Mouse (Mus musculus) thymus, postnatal 25 days (tissue): Measurements from ENCODE around the gene Spred1.

Experiments used
- DNase-seq: peaks from one replicate; pipeline ENCODE4 v3.0.0; 2022

Spred1 gene

DNA sequence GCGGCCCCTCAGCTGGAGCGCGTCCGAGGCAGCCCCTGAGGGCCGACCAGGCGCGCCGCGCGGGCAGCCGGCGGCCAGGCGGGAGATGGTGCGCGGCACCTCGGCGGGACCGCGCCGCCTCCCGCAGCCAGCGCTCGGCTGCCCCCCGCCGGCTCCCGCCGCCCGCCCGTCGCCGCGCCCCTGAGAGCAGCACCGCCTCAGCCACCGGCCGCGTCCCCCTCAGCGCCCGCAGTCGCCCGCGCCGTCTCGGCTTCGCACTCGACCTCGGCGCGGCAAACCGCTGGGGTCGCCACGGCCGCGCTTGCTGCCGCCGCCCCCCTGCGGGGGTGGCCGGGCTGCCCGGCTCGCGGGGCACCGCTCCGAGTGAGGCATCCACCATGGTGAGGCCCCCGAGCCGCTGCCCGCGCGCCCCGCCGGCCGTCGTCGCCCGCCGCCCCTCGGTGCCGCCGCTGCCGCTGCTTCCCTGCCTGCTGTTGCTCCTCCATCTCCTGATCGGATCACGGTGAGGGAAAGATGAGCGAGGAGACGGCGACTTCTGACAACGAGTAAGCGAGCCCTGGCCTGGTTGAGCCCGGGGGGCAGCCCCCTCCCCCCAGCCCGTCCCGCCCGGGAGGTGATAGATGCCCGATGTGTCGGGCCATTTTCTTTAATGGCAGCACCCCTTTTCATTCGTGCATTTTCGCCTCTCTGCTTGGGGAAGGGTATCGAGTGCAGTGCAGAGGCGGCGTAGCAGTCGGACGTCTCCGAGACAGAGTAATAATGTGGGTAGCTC is at the start of gene Spred1:
TSS of gene Spred1 (plus strand) at position 163 of the 772 bp plus-strand sequence.
- DNase-seq = peak; percentile 58

DNA sequence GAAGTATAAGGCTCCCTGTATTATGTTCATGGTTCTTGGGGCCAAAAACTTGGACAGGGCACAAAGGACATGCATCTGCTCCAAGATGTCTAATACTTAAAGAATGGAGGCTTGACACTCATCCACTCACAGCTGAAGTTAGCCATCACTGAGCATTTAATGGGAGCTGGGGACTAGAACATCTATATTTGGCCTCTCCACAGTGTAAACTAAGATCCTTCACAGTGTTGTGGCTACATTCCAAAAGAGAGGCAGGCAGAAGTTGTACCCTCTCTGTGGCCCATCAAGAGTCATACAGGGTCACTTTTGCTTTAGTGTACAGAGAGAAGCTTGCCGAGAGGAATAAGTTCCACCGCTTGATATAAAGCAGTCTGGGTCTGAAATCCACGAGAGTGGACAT is 49.6 kb upstream of the Spred1 start:
- no peak for DNase-seq

DNA sequence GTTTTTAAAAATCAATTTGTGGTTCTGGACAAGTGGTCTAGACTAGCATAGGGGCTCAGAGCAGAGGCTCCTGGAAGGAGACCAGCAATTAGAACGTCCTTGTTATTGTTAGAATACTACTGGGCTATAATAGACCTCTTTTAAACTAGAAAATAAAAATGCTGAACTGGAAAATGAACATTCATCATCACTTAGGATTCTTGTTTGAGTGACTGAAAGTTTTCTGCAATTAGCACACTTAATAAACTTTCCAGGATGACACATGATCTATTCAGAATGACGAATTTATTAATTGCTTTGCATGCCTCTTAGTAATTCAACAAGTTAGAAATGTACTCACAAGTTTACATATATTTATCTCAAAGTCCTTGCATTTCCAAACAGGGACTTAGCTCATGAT is 42.5 kb upstream of the Spred1 start:
- no peak for DNase-seq

DNA sequence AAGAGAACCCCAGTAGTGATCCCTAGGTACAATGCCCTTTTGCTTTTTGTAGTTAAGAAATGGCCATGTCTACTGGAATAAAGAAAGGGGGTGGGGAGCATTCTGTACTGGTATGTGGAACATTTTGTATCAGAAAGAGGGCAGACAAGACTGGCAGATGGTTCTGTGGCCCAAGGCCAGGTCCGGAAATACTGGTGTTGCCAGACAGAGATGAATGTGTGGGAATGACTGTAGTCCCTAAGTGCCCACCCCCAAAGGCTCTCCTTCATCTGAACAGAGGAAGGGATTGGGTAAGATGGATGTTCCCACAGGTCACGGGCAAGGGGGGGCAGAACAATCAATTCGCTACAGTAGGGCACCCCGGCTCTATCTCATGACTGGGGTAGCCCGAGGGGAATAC is 41.6 kb upstream of the Spred1 start:
- no peak for DNase-seq

DNA sequence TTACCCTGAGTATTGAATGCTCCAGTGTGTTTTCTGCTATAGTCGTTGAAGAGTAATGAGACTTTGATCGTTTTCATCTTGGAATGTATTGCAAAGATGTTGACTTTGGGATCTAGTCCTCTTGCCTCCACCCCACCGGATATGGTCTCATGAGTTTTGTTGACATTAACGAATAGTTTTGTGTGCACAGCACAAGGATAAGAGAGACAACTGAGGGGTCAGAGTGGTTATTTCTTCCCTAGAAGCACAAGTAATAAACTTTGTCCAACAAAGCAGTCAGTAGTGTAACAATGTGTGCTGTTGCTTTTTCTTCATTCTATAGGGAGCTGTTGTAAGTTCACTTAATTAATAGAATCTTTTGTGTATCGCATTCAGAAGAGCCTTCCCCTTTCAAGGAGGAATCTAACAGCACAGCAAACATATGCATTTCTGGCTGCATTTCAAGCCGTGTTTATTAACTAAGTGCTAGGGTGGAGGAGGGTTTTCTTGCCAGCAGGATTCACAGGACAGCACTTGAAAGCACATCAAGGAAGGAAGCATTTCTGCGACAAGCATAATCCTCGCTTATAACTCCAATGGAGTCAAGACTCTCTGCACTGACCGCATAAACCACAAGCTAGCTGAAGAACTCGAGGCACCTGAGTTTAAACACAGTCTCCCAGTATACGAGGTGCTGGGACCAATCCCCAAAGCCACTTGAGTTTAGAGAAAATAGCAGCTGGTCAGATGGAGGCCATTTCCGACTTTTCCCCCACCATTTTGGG is 35.0 kb upstream of the Spred1 start:
- no peak for DNase-seq

DNA sequence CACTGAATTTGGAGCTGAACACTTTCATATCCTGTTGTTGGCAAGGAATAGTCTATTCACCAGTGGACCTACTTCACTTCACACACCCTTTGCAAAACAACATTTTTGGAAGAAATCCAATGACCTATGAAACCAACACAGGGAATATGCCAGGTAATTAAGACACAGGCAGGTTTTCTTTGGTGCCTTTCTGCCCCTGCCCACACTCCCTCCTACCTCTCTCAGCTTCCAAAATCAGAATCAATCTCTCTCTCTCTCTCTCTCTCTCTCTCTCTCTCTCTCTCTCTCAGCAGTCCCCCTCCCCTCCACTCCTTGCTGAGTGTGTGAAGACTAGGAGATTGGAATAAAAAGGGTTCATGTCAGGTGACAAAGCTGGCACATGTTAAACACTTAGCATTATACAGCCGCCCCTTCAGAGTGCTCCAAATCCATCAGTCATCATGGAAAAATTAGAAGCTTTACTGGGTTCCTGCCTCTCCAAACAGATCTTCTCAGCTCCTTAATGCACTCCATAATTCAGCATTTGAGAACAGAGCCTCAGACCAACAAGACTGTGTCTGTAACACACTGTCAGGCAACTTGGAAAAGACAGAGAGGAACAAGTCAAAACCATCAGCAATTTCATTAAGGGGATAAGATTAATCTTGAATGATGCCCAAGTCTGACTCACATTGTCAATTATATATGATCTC is 34.3 kb upstream of the Spred1 start:
- DNase-seq = no peak

DNA sequence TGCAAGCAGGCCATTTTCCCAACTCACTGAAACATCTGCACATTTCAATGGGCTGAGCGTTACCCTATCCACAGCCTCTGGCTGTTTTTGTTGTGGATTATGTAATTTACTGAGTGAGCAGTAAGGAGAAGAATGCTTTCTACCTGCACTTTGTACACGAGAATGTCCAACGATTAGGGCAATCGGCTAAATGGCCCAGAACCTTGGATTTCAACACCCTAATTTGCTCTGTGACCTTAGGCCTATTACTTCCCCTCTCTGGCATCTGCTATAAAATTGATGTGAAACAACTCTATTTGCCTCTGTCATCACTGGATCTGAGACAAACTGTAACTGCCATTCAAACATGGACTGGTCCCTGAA is 33.7 kb upstream of the Spred1 start:
- no peak for DNase-seq

DNA sequence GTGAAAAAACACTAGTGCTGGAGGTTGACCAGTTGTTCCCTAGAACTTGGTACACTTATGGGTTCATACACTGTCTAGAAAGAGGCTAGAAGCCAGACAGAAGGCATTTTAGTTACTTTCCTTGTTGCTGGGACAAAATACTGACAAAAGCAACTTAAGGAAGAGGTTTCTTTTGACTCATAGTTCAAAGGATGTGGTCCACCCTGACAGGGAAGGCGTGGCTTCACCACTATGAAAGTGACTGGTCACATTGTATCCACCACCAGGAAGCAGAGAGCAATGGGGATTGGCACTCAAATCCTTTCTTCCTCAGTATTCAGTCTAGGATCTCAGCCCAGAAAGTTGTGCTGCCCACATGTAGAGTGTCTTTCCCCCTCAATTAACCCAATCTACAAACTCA is 31.7 kb upstream of the Spred1 start:
- no peak for DNase-seq

DNA sequence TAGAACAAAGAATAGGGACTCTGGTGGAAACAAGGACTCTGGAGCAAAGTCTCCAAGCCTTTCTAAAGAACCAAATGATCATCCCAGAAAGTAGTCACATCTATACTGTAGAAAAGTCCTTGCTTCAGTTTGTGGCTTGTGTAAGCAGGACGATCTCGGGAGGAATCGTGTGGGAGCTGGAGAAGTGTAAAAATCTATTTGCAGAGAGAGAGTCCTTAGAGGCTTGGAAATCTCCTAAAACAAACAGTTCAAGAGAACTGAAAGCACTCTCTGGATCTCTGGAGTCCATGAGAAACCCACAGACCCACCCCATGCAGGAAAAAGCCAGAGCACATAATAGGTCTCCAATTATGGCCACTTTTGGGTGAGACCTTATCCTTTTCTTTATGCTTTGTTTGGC is 31.1 kb upstream of the Spred1 start:
- DNase-seq = no peak

DNA sequence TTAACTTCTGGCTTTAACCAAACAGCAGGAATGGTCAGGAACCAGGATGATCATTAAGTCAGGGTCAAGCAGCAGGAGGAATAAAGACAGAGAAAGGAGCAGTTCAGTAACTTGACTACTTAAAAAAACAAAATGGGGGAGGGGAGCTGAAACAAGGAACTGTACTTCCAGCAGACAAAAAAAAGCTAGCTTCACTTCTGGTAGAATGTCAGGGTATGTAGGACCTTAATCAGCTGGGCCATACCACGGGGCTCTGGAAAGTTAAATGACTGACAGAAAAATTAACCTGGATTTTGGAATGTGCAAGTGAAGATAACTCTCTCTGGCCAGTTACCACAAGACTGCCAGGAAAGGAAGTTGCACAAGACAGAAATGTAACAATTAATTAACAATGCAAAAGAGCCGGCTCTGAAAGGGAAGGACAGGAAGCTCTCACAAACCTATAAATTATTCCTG is 28.2 kb upstream of the Spred1 start:
- no peak for DNase-seq

DNA sequence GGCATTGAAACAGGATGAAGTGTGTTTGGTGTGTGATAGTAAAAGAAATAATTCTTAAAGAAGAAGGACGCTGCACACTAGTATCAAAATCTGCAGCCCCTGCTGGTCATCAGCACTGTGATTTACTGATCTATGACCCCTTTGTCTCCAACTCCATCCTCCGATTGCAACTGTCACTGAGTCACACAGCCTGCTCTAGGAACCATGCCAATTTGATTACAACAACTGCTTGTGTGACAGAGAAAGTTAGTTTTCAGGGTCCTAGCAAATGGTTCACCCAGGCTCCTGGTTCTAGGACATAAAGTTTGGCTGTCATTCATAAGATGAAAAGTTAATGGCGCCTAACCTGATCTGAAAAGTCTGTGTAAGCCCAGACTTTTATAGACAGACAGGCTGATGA is 25.7 kb upstream of the Spred1 start:
- no peak for DNase-seq

DNA sequence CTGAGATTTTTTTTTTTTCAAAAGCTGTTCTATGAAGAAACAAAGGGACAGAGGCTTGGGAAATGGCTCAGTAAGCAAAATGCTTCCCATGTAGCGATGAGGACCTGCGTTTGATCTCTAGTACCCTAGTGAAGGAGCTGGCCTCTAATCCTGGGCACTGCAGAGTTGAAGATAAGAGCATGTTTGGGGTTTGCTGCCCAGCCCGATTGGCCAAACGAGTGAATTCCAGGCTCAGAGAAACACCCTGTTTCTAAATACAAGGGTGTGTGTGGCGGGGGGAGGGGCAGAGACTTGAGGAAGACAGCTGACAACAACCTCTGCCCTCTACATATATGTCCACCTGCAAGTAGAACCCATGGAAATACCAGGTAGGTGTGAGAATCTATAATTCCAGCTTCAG is 23.9 kb upstream of the Spred1 start:
- no peak for DNase-seq

DNA sequence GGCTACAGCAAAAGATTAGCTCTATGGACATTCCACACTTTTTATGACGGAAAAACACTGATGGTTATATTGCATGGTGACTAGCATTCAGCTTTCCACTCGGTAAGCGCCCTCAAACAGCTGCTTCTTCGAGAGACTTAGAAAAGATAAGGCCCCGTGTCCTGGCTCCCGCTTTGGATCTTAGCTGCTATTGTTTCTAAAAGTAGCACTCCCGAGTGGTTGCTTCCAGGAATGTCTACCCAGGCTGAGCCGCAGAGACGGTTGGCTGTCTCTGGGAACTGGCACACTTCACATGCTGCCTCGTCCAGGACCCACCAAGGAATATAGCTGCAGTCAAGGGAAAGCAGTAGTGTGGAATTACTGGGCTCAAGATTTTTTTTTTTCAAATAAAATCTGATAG is 21.9 kb upstream of the Spred1 start:
- no peak for DNase-seq

DNA sequence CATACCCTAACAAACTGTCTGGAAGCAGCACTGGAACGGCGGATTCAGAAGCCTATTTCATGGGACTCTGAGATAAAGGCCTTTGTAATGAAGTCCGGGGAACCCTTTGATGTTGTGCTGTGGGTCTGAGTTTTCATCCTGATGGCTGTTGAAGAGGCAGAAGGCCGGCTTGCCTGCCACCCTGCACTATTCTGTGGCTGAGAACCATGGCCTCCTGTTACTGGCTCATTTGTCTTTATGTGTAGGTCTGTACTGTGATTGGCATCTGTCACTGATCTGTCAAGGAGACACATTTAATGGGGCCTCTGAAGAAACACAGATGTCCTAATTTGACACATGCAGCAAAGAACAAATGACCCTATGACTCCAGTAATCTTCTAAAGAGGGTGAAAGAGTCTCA is 17.7 kb upstream of the Spred1 start:
- DNase-seq = no peak

DNA sequence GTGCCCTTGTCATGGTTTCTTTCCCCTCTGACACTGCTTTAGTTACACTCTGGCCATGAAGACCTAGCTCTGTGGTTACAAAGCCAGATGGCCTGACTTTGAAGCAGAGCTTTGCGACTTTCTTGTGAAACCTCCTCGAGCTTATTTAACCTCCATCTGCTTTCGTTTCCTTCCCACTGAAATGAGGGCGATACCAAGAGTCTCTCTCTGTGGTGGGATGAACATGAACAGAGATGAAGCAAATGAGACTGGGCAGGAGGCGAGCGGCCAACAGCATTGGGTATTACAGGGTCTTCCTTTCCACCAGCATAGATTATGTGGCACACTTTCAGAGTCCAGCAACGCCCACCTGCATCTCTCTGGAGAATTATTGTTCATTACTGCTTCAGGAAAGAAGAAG is 15.8 kb upstream of the Spred1 start:
- DNase-seq = no peak

DNA sequence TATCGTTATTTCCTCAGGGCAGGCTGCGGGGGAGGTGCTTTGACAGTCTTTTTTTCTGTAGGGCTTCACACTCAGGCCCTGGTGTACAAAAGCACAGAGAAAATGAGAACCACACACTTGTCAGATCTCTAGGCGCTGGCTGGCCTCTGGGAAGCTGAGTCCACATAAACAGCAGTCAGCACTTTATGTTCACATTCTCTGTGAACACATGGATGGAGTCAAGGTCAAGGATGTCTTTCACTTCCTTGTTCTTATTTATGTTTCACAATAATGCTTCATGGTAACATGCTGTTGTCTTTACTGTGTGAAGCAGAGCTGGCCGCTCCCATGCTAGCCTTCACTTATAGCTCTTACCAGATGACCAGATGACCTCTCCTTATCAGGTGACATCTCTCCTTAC is 13.1 kb upstream of the Spred1 start:
- no peak for DNase-seq

DNA sequence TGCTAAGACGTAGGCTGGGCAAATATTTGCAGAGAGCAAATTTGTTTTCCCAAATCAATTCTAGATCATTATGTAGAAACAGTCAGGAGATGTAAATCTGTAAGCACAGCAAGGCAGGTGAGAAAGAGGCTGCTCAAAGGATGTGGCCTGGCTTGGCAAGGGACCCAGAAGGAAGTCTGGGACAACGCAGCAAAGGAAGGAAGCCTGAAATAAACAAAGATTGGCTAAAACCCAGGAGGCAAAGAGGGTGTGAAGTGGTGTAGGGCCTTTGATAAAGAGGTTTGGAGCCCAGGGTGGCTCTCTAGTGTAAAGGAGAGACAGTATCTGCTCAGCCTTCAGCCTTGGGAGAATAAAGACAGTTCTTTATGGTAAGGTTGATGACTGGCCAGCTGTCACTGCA is 11.9 kb upstream of the Spred1 start:
- no peak for DNase-seq

DNA sequence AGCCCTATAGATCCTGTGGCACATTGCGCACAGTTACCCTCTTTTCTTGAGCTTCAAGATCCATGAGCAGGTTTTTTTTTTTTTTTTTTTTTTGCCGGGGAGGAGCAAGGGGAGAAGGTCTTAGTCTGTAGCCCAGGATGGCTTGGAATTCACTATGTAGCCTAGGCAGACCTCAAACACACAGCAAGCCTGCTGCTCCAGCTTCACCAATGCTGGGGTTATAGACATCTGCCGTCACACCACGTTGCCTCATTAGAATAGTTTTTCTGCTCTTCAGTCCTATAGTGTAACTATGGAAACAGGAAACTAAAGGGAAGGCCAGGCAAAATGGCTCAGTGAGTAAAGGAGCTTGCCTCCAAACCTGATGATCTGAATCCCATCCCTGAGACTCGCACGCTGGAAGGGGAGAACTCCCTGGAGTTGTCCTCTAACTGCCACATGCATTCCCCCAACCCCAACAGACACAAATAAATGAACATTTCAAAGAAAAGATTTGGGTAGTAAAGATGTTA is 10.8 kb upstream of the Spred1 start:
- no peak for DNase-seq

DNA sequence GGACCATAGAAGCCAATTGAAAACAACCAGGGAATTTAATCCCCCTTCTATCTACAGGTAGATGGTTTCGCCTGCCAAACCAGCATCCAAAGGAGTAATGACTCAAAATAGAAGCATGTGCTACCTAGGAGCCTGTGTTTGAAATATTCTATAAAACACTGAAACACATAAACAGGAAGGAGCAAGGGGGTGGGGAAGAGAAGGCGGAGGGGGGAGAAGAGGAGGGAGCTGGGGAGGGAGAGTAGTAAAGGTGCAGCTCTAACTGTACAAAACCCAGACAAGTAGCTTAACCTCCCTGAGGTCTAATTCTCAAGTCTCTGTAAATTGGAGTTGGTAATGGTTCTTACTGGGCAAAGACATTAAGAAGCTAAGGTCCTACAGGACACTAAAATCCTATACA is 7.9 kb upstream of the Spred1 start:
- DNase-seq = no peak

DNA sequence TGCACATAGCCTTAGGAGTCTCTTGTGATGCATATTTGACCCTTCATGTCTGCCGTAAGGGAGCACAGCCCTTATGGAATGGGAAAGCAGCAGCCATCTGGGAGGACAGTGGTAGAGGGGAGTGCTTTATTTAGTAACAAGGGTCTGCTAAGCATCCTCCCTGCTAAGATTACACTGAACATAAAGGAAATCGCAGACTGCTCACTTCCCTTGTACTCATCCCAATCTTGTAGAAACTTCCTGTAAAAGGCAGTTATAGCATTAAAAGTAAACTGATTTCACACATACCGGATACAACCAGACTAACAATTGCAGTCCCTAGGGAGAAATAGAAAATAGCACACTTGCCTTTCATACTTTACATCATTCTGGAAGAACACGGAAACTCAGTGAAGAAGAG is 7.4 kb upstream of the Spred1 start:
- no peak for DNase-seq

DNA sequence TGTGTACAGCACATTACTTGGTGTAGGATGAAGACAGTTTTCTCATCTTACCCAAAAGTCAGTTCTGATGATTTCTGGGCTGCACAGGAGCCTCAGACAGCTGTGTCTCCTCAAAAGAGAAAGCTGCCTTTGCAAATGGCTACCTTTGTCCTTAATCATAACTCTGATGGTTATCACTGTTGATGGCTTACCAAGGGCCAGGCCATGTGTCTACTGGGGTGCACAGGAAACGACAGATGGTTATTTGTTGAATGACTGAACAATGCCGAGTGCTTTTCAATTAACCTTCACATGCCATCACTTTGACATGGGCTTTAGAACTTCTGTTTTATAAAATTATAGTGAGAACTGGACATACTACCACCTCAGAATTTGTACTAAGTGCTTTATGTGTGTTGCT is 2.7 kb upstream of the Spred1 start:
- no peak for DNase-seq

DNA sequence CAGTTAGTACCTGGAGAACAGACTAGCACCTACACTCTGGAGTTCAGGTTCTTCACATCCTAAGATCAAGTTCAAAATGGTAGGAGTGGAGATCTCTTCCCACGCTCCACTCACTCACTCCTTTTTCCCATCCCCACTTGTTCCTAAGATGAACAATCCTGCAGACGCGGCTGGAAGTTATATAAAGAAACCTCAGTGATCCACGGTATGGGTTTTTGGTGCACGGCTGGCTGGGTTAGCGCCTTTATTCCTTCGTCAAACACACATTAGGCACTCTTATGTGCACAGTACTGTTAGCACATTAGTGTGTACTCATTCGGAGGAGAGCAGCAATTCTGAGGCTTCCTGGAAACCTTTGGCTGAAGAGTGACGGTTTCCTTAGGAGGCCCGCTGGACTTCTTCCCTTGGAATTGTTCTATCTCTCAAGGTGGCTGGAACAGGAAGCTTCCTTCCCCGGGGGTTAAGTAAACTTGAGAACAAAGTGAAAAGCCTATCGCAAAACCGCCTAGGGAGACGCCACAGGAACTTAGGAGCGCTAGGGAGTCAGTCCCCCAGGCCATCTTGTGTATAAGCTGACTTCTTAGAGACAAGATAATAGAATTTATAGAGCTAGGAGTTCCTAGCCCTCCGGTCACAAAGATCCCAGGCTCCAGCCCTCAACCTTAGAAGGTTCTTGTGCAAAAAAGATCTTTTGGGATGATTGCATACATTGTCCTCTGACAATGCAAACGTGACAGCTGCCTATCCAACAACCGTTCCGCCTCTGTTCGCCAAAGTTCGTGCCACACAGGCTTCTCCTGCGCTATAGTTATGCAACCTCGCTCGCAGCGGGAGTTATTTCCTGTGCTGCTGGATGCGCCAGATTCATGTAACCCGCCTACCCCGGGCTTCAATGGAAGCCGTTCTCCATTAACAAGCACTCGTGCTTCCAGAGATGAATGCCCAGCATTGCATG is 1.6 kb upstream of the Spred1 start:
- DNase-seq = peak; percentile 56
